Mouse (Mus musculus): ENCODE results near the gene Spam1.

The Spam1 gene

DNA sequence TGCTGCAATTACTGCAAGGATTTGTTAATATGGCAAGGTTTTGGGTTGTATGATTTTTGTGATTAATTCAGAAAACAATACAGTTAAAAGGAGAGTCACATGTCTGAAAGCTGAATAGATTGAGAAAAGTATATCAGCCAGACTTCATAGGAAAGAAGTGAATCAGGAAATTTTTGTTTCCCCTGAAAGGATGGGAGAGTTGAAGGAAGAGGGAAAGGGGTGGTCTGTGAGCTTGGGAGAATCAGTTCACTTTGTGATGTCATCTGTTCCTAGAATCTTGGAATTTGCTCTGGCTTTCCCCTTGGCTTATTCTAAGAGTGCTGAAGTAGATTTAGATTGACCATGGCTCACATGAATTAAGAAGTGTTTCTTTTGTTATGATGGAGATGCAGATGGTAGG is at the start of gene Spam1:
TSS of gene Spam1 (plus strand) at position 301 of the 400 bp plus-strand sequence.
- DNase-seq (ENCODE audit: low read depth, low spot score), result no peak

DNA sequence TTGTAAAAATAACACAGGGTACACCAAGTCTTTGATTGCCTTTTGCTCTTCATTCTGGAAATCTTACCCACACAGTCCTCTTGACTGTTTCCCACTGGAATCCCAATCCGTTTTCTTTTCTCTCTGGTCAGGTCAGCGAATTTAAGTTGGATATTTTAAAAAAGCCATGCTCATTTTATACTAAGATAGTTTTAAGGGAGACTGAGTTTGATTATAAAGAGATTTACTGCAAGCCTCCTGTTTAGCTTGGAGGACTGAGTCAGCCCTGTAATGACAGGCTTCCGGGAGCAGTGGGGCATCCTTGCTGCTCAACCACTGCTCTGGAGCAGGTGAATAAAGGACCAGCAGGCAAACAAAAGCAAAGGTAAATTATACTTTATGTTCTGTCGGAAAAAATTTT is 43.0 kb upstream of the Spam1 start, which contains the start of gene Hyal4:
TSS of gene Hyal4 (plus strand) at position 301 of the 400 bp plus-strand sequence.
- DNase-seq (ENCODE audit: low read depth, low spot score), result no peak

DNA sequence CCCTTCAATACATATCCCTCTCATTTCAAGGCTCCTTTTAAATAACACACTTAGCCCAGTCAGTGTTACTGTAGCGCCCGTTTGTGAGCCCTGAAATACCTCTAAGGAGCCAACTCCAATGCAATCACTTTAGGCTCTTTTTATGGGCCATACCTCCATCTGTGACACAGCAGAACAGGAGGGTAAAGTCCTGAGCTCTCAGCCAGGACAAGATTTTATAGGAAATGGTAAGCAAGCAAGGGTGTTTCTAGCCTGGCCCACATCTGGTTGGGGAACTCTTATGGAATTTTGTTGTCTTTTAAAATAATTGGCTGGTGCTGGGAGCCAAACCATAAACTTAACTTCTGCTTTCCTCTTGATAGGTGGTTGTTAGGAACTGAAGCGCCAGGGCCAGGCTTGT is 31.7 kb upstream of the Spam1 start:
- no peak for DNase-seq (ENCODE audit: low read depth, low spot score)

DNA sequence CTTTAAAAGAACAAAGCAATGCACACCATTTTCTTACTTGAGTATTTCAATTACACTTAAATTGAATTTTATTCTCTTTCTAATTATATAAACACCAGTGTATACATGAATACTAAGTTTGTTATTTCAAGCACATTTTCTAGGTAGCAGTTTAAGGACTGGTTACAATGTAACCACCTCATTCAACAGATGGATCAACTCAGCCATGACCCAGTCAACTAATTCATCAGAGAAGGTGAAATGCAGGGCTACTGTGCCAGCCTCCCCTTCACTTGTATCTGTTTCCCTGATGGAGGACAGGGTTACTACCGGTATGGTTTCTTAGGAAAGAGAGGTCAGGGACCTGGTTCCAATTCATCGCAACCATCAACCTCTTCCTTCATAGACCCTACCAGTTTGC is 24.7 kb upstream of the Spam1 start:
- no peak for DNase-seq (ENCODE audit: low read depth, low spot score)

DNA sequence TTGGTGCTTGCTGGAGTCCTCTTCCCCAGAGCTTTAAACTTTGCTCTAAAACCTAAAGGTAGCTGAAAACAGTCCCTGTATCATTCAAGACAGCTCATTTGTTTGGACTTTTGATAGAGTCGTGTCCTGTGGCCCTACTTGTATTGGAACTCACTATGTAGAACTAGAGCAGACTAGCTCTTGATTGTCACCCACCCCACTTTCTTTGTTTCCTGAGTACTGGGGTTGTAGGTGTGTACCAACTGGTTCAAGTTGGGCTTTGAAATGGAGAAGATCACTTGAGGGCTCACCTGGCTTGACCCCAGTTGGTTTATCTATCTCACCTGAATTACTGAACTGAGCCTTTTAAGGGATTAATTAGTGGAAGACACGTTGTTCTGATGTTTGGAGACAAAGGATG is 11.8 kb upstream of the Spam1 start:
- no peak for DNase-seq (ENCODE audit: low read depth, low spot score)

DNA sequence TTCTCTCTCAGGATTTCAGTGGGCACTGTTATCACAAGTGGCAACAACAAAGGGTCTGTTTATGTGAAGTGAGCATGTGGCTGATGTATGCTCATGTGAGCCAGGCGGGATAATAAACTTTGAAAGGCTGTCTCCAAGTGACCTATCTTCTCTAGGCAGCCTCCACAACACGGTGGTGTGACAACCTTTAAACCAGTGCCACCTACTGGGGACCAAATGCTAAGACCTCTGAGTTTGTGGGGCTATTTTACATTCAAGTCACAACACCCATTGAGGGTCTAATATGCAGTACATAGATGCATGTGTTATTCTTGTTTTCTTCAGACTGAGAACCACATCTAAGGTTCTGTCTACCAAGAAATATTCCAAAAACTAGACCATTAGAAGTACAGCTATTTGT is 31.1 kb downstream of the Spam1 start:
- DNase-seq (ENCODE audit: low read depth, low spot score), result no peak
